Mouse (Mus musculus) hindbrain, embryonic 12.5 days (tissue): Measurements from ENCODE around the gene Lamc2. TPM values are rescaled to one million over a fixed set of nuclear protein-coding genes. Genes with fewer than 3 reads are reported as not detected.

Experiments used
- ATAC-seq: fragments of 200-750 bp; cut with Nextera tagmentation; 2 replicates; pipeline ENCODE4 v1.8.0; 2017; ENCODE audit warnings: moderate TSS enrichment; ENCODE audit not compliant: low FRiP score
- H3K27ac ChIP-seq: fragments of 300-500 bp; sonication (generic); 2 replicates; pipeline ENCODE4 v1.5.1; 2016; ENCODE audit warnings: mild to moderate bottlenecking
- H3K27me3 ChIP-seq: fragments of 300-500 bp; sonication (generic); 2 replicates; pipeline ENCODE4 v1.6.1; 2016; ENCODE audit warnings: mild to moderate bottlenecking
- H3K36me3 ChIP-seq: fragments of 300-500 bp; sonication (generic); 2 replicates; pipeline ENCODE4 v1.6.1; 2016; ENCODE audit warnings: mild to moderate bottlenecking
- H3K4me1 ChIP-seq: fragments of 300-500 bp; sonication (generic); 2 replicates; pipeline ENCODE4 v1.6.1; 2016
- H3K4me2 ChIP-seq: fragments of 300-500 bp; sonication (generic); replicated peaks from 2 replicates; pipeline ENCODE4 v1.6.1; 2016; ENCODE audit warnings: mild to moderate bottlenecking
- H3K4me3 ChIP-seq: fragments of 300-500 bp; sonication (generic); 2 replicates; pipeline ENCODE4 v1.5.1; 2016; ENCODE audit warnings: mild to moderate bottlenecking
- H3K9ac ChIP-seq: fragments of 300-500 bp; sonication (generic); 2 replicates; pipeline ENCODE4 v1.6.1; 2016; ENCODE audit warnings: mild to moderate bottlenecking, moderate library complexity
- H3K9me3 ChIP-seq: fragments of 300-500 bp; sonication (generic); replicated peaks from 2 replicates; pipeline ENCODE4 v1.6.1; 2016; ENCODE audit warnings: mild to moderate bottlenecking
- WGBS: fragments of 180-500 bp; shearing (Covaris S2); methylation state at CpG from one replicate; pipeline ENCODE4 v1.1.7; 2016; 5-methylcytosine and 5-hydroxymethylcytosine counted together
- polyA plus RNA-seq: library from polyadenylated mRNA; unstranded; fragments of >200 nt; fragmentation: Nextera tagmentation; extraction: Ambion mirVana; gene quantifications from 2 replicates; pipeline ENCODE4 v1.2.1, GENCODE M21; 2016

Lamc2 gene
- polyA plus RNA-seq, 1 experiment from 2014 or later = 1.6 TPM

- Histone ChIP-seq H3K4me1 (peaks cover 14% of the 10 kb centered on the region), H3K9ac (no peak overlapping the region), H3K4me3 (no peak overlapping the region), H3K27me3 (no peaks in the 10 kb centered on the region), H3K27ac (no peak overlapping the region), H3K36me3 (no peaks in the 10 kb centered on the region), H3K9me3 (no peaks in the 10 kb centered on the region), H3K4me2 (no peak overlapping the region)
- peak; percentile 80 for ATAC-seq
- WGBS = 33% methylated on average over 8 of the region's 8 CpGs
Observed at GRCm38 (mm10) chr1:153202195-153202594, 15.9 kb upstream of the Lamc2 start.

- H3K9me3 ChIP-seq = no peaks in the 10 kb centered on the region
- 46% methylated on average over 14 of the region's 14 CpGs for WGBS
- no peak overlapping the region for H3K9ac ChIP-seq
- no peak overlapping the region for H3K4me2 ChIP-seq
- peaks cover 14% of the 10 kb centered on the region for H3K4me1 ChIP-seq
- no peaks in the 10 kb centered on the region for H3K27me3 ChIP-seq
- H3K4me3 ChIP-seq = no peak overlapping the region
- ATAC-seq = no peak
- no peak overlapping the region for H3K27ac ChIP-seq
- no peaks in the 10 kb centered on the region for H3K36me3 ChIP-seq
Observed at GRCm38 (mm10) chr1:153201448-153201847, 15.2 kb upstream of the Lamc2 start.

GRCm38 (mm10) chr1:153197316-153197850, 11.1 kb upstream of the Lamc2 start:
- no peak for ATAC-seq
- H3K4me1 ChIP-seq = peaks cover 14% of the 10 kb centered on the region
- H3K9me3 ChIP-seq = no peaks in the 10 kb centered on the region
- H3K4me3 ChIP-seq = no peak overlapping the region
- H3K9ac ChIP-seq = no peak overlapping the region
- H3K27me3 ChIP-seq = no peaks in the 10 kb centered on the region
- H3K27ac ChIP-seq = no peak overlapping the region
- H3K36me3 ChIP-seq = no peaks in the 10 kb centered on the region
- H3K4me2 ChIP-seq = no peak overlapping the region
- 87% methylated on average over 3 of the region's 3 CpGs for WGBS

- 83% methylated on average over 6 of the region's 6 CpGs for WGBS
- Histone ChIP-seq H3K9me3 (no peaks in the 10 kb centered on the region), H3K4me1 (peaks cover 11% of the 10 kb centered on the region), H3K27me3 (0 out of 2 replicates have a peak, but pooled peaks cover 4% of the 10 kb centered on the region), H3K27ac (no peak overlapping the region), H3K36me3 (no peaks in the 10 kb centered on the region), H3K4me2 (no peak overlapping the region), H3K4me3 (no peak overlapping the region), H3K9ac (no peak overlapping the region)
- ATAC-seq = no peak
Observed at GRCm38 (mm10) chr1:153192945-153193344, 6.7 kb upstream of the Lamc2 start.

GRCm38 (mm10) chr1:153192379-153192778, 6.1 kb upstream of the Lamc2 start:
- Histone ChIP-seq H3K4me2 (no peak overlapping the region), H3K27ac (peak overlapping the region; percentile 60), H3K9me3 (no peaks in the 10 kb centered on the region), H3K4me1 (peaks cover 11% of the 10 kb centered on the region), H3K36me3 (no peaks in the 10 kb centered on the region), H3K4me3 (no peak overlapping the region), H3K27me3 (peaks cover 4% of the 10 kb centered on the region; the same call in 1 of the 2 replicates), H3K9ac (no peak overlapping the region)
- no peak for ATAC-seq
- WGBS = 76% methylated on average over 4 of the region's 4 CpGs

GRCm38 (mm10) chr1:153191943-153192329, 5.7 kb upstream of the Lamc2 start:
- peak; percentile 86 for ATAC-seq
- Histone ChIP-seq H3K27ac (peak overlapping the region; percentile 60), H3K9ac (no peak overlapping the region), H3K4me2 (no peak overlapping the region), H3K36me3 (no peaks in the 10 kb centered on the region), H3K4me1 (peaks cover 11% of the 10 kb centered on the region), H3K4me3 (no peak overlapping the region), H3K9me3 (no peaks in the 10 kb centered on the region), H3K27me3 (peaks cover 9% of the 10 kb centered on the region)
- 17% methylated on average over 5 of the region's 5 CpGs for WGBS

GRCm38 (mm10) chr1:153191237-153191942, 5.1 kb upstream of the Lamc2 start:
- Histone ChIP-seq H3K4me1 (peaks cover 11% of the 10 kb centered on the region), H3K27ac (peak overlapping the region; percentile 30; the same call in 1 of the 2 replicates), H3K4me2 (no peak overlapping the region; the same call in 1 of the 2 replicates), H3K36me3 (no peaks in the 10 kb centered on the region), H3K9ac (no peak overlapping the region), H3K27me3 (peaks cover 14% of the 10 kb centered on the region), H3K9me3 (no peaks in the 10 kb centered on the region), H3K4me3 (no peak overlapping the region)
- whole genome bisulfite sequencing = 45% methylated on average over 15 of the region's 15 CpGs
- peak; percentile 63 for ATAC-seq

- ATAC-seq = no peak
- Histone ChIP-seq H3K36me3 (no peaks in the 10 kb centered on the region), H3K9me3 (no peaks in the 10 kb centered on the region), H3K9ac (no peak overlapping the region), H3K27me3 (peaks cover 46% of the 10 kb centered on the region), H3K27ac (no peak overlapping the region), H3K4me2 (no peak overlapping the region), H3K4me1 (peaks cover 22% of the 10 kb centered on the region), H3K4me3 (no peak overlapping the region)
- 85% methylated on average over 3 of the region's 3 CpGs for WGBS
Observed at GRCm38 (mm10) chr1:153188081-153188480, 1.8 kb upstream of the Lamc2 start.

- Histone ChIP-seq H3K27ac (no peak overlapping the region), H3K4me2 (no peak overlapping the region), H3K9me3 (no peaks in the 10 kb centered on the region), H3K27me3 (peaks cover 28% of the 10 kb centered on the region), H3K36me3 (no peaks in the 10 kb centered on the region), H3K9ac (no peak overlapping the region), H3K4me3 (no peak overlapping the region), H3K4me1 (peaks cover 5% of the 10 kb centered on the region)
- ATAC-seq = no peak
- 66% methylated on average over 9 of the region's 9 CpGs for WGBS
Observed at GRCm38 (mm10) chr1:153180586-153181289, 5.5 kb downstream of the Lamc2 start.

GRCm38 (mm10) chr1:153180160-153180559, 6.1 kb downstream of the Lamc2 start:
- H3K9me3 ChIP-seq = no peaks in the 10 kb centered on the region
- ATAC-seq = no peak
- 86% methylated on average over 4 of the region's 4 CpGs for WGBS
- peaks cover 22% of the 10 kb centered on the region for H3K27me3 ChIP-seq
- no peak overlapping the region for H3K27ac ChIP-seq
- H3K4me2 ChIP-seq = no peak overlapping the region
- no peaks in the 10 kb centered on the region for H3K36me3 ChIP-seq
- H3K9ac ChIP-seq = no peak overlapping the region
- no peak overlapping the region for H3K4me3 ChIP-seq
- H3K4me1 ChIP-seq = no peaks in the 10 kb centered on the region

- ATAC-seq = no peak
- Histone ChIP-seq H3K4me3 (no peak overlapping the region), H3K36me3 (no peaks in the 10 kb centered on the region), H3K9ac (no peak overlapping the region), H3K4me1 (peaks cover 6% of the 10 kb centered on the region; the same call in 1 of the 2 replicates), H3K27ac (no peak overlapping the region), H3K4me2 (no peak overlapping the region), H3K9me3 (no peaks in the 10 kb centered on the region), H3K27me3 (no peaks in the 10 kb centered on the region)
- WGBS = 63% methylated on average over 12 of the region's 12 CpGs
Observed at GRCm38 (mm10) chr1:153174801-153175200, 11.4 kb downstream of the Lamc2 start.

- Histone ChIP-seq H3K4me3 (no peak overlapping the region), H3K4me1 (peaks cover 6% of the 10 kb centered on the region; the same call in 1 of the 2 replicates), H3K9ac (no peak overlapping the region), H3K27me3 (no peaks in the 10 kb centered on the region), H3K4me2 (no peak overlapping the region), H3K9me3 (no peaks in the 10 kb centered on the region), H3K27ac (no peak overlapping the region), H3K36me3 (no peaks in the 10 kb centered on the region)
- no peak for ATAC-seq
- 81% methylated on average over 3 of the region's 3 CpGs for WGBS
Observed at GRCm38 (mm10) chr1:153173276-153173675, 13.0 kb downstream of the Lamc2 start.
